Mouse (Mus musculus) lung, embryonic 15.5 days (tissue): ENCODE measurements around the gene Rbfox2. TPM values are rescaled to one million over a fixed set of nuclear protein-coding genes. Genes with fewer than 3 reads are reported as not detected.

Source experiments
- ATAC-seq: fragments of 200-750 bp; cut with Nextera tagmentation; 2 replicates; pipeline ENCODE4 v1.8.0; 2017; ENCODE audit warnings: moderate number of reproducible peaks, borderline replicate concordance; ENCODE audit not compliant: low FRiP score, low TSS enrichment; ENCODE audit errors: extremely low read depth
- H3K27ac ChIP-seq: fragments of 300-500 bp; sonication (generic); 2 replicates; pipeline ENCODE4 v1.5.1; 2015; ENCODE audit warnings: moderate library complexity, mild to moderate bottlenecking, inconsistent platforms
- H3K27me3 ChIP-seq: fragments of 300-500 bp; sonication (generic); 2 replicates; pipeline ENCODE4 v1.6.1; 2015; ENCODE audit warnings: inconsistent platforms
- H3K36me3 ChIP-seq: fragments of 300-500 bp; sonication (generic); 2 replicates; pipeline ENCODE4 v1.6.1; 2015; ENCODE audit warnings: inconsistent platforms
- H3K4me1 ChIP-seq: fragments of 300-500 bp; sonication (generic); 2 replicates; pipeline ENCODE4 v1.6.1; 2015; ENCODE audit warnings: inconsistent platforms
- H3K4me2 ChIP-seq: fragments of 300-500 bp; sonication (generic); 2 replicates; pipeline ENCODE4 v1.6.1; 2015; ENCODE audit warnings: inconsistent platforms, mild to moderate bottlenecking, moderate library complexity
- H3K4me3 ChIP-seq: fragments of 300-500 bp; sonication (generic); 2 replicates; pipeline ENCODE4 v1.5.1; 2015; ENCODE audit warnings: mild to moderate bottlenecking, inconsistent platforms
- H3K9ac ChIP-seq: fragments of 300-500 bp; sonication (generic); 2 replicates; pipeline ENCODE4 v1.6.1; 2015; ENCODE audit warnings: inconsistent platforms
- H3K9me3 ChIP-seq: fragments of 300-500 bp; sonication (generic); 2 replicates; pipeline ENCODE4 v1.6.1; 2016; ENCODE audit warnings: inconsistent platforms
- WGBS: fragments of 180-500 bp; shearing (Covaris S2); methylation state at CpG from one replicate; pipeline ENCODE4 v1.1.7; 2015; 5-methylcytosine and 5-hydroxymethylcytosine counted together
- polyA plus RNA-seq: library from polyadenylated mRNA; unstranded; fragments of >200 nt; fragmentation: Nextera tagmentation; extraction: Ambion mirVana; gene quantifications from 2 replicates; pipeline ENCODE4 v1.2.1, GENCODE M21; 2015

Gene Rbfox2
- polyA plus RNA-seq, 1 experiment from 2014 or later = 41.8 TPM

DNA sequence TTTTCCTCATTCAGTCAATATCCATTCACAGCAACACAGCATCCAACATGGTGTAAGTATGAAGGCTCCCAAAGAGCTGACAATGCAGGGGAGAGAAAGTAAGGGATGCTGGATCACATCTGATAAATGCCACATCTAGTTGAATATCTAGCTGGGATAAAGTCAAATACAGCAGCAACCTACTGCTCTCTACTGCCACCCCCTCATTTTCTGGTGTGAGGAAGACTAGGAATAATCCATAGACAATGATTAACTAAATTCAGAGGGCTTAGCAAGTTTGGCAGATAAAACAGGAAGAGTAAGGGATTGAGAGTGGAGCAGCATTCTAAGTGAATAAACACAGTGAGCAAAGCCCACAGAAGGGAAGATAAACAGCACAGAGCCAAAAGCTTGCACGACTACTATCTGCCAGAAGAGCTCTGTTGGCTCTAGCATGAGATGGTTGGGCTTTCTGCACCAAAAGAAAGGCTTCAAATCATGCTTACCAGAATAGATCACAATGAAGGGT, 140.5 kb downstream of the Rbfox2 start:
- no peaks in the 10 kb centered on the region for H3K9me3 ChIP-seq
- H3K4me2 ChIP-seq = no peak overlapping the region
- H3K9ac ChIP-seq = no peak overlapping the region
- no peak overlapping the region for H3K27ac ChIP-seq
- WGBS = 25% methylated on average over 1 of the region's 1 CpGs
- no peaks in the 10 kb centered on the region for H3K36me3 ChIP-seq
- no peak overlapping the region for H3K4me3 ChIP-seq
- no peaks in the 10 kb centered on the region for H3K27me3 ChIP-seq
- no peak for ATAC-seq
- peaks cover 37% of the 10 kb centered on the region for H3K4me1 ChIP-seq

DNA sequence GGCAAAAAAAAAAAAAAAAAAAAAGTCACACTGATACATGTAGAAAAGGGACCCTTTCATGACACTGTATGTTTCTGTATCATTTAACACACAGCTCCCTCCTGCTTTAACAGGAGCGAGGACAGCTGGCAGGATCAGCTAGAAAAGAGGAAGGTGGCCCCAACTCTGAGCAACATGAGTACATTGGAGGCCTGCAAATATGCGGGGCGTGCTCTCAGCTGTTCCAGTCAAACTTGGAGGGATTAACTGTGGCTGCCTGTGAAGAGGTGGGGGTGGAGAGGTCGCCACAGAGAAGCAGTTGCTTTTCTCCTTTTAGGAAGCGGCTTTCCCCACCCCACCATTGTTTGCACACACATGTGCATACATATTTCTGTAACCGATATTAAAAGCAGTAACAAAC, 143.5 kb downstream of the Rbfox2 start:
- Histone ChIP-seq H3K27me3 (no peaks in the 10 kb centered on the region), H3K4me1 (peaks cover 46% of the 10 kb centered on the region), H3K27ac (peak overlapping the region; percentile 23), H3K9me3 (no peaks in the 10 kb centered on the region), H3K36me3 (no peaks in the 10 kb centered on the region), H3K9ac (no peak overlapping the region), H3K4me2 (no peak overlapping the region), H3K4me3 (no peak overlapping the region)
- no peak for ATAC-seq
- WGBS = 23% methylated on average over 6 of the region's 6 CpGs

DNA sequence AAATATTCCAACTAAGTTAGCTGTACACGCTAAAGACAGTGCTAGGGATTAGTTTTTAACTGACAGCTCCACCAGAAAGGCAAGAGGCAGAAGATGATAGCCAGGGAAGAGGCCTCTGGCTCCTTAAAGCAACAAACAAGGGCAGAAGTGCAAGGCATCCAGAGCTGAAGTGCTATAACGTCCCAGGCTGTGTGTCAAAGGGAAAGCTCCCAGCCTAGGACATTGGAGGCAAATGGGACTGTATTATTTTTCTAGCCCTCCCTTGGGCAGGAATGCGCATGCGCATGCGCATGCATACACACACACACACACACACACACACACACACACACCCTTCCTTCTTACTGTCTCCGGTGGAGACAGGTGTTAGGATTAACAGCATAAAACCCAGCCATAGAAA, 143.9 kb downstream of the Rbfox2 start:
- no peaks in the 10 kb centered on the region for H3K9me3 ChIP-seq
- peak overlapping the region; percentile 23 for H3K27ac ChIP-seq
- H3K4me3 ChIP-seq = no peak overlapping the region
- ATAC-seq = no peak
- H3K27me3 ChIP-seq = no peaks in the 10 kb centered on the region
- no peaks in the 10 kb centered on the region for H3K36me3 ChIP-seq
- H3K4me1 ChIP-seq = peaks cover 47% of the 10 kb centered on the region
- H3K9ac ChIP-seq = no peak overlapping the region
- WGBS = 68% methylated on average over 6 of the region's 6 CpGs
- no peak overlapping the region for H3K4me2 ChIP-seq

DNA sequence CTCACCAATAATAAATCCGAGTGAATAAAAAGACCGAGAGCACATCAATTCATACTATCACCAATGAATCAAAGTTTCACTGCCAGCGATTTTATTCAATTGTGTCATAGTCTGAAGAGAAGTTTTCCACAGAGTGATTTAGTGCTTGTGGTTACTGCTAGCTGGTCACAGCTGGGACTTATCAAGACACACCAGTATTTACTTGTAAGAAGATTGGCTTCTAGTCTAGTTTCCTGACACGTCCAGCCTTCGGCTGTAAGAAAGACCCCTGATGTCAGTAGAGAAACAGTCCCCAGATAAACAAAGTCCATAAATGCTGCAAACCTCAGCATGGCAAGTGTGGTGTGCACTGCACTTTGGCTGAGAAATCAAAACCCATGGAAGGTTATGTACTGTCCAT, 145.4 kb downstream of the Rbfox2 start:
- no peak overlapping the region for H3K4me2 ChIP-seq
- H3K4me1 ChIP-seq = peaks cover 55% of the 10 kb centered on the region
- WGBS = 39% methylated on average over 5 of the region's 5 CpGs
- no peak overlapping the region for H3K9ac ChIP-seq
- no peaks in the 10 kb centered on the region for H3K27me3 ChIP-seq
- peak; percentile 93 for ATAC-seq
- H3K36me3 ChIP-seq = no peaks in the 10 kb centered on the region
- no peak overlapping the region for H3K4me3 ChIP-seq
- no peak overlapping the region; the same call in 1 of the 2 replicates for H3K27ac ChIP-seq
- no peaks in the 10 kb centered on the region for H3K9me3 ChIP-seq

DNA sequence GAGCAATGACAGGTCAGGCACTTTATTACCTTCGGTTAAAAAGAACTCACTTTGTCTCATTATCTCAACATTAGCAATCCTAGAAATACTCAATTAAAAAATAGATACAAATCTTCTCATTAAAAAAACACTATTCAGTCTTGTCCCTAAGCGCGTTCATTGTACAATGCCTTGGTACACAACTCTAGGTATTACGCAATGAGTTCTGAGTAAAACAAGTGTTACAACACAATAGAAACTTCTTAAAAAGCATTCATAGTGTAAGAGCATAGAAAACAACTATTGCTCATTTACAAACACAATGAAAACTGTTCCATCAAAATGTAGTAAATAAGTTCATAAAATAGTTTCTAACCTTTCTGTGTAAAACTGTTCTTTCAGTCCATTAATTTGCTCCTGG, 146.0 kb downstream of the Rbfox2 start:
- no peak overlapping the region for H3K4me3 ChIP-seq
- 72% methylated on average over 4 of the region's 4 CpGs for WGBS
- no peaks in the 10 kb centered on the region for H3K9me3 ChIP-seq
- no peak overlapping the region for H3K27ac ChIP-seq
- H3K27me3 ChIP-seq = no peaks in the 10 kb centered on the region
- H3K4me1 ChIP-seq = peaks cover 55% of the 10 kb centered on the region
- H3K36me3 ChIP-seq = no peaks in the 10 kb centered on the region
- no peak overlapping the region for H3K9ac ChIP-seq
- ATAC-seq = no peak
- H3K4me2 ChIP-seq = no peak overlapping the region

DNA sequence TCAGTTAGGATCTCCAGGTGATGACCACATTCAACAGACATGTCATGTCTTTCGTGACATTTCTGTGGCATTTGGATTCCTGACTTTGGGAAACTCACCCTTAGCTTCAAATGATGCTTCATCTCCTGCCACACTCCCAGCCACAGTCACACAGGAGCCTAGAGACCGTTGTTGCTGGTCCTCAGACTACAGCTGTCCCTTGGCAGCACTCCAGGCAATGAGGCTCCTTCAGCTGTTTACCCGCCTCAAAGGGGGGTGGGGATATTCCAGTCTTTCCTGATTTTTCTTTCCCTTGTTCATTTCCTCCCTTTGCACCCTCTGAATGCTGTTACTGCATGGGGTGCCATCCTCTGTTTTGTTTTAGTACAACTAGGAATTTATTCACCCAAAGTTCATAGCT, 150.3 kb downstream of the Rbfox2 start:
- WGBS = 14% methylated on average over 3 of the region's 3 CpGs
- ATAC-seq = no peak
- Histone ChIP-seq H3K4me3 (no peak overlapping the region), H3K27me3 (no peaks in the 10 kb centered on the region), H3K9ac (no peak overlapping the region), H3K36me3 (no peaks in the 10 kb centered on the region), H3K9me3 (no peaks in the 10 kb centered on the region), H3K4me1 (peaks cover 43% of the 10 kb centered on the region), H3K4me2 (no peak overlapping the region), H3K27ac (peak overlapping the region; percentile 53; the same call in 1 of the 2 replicates)

DNA sequence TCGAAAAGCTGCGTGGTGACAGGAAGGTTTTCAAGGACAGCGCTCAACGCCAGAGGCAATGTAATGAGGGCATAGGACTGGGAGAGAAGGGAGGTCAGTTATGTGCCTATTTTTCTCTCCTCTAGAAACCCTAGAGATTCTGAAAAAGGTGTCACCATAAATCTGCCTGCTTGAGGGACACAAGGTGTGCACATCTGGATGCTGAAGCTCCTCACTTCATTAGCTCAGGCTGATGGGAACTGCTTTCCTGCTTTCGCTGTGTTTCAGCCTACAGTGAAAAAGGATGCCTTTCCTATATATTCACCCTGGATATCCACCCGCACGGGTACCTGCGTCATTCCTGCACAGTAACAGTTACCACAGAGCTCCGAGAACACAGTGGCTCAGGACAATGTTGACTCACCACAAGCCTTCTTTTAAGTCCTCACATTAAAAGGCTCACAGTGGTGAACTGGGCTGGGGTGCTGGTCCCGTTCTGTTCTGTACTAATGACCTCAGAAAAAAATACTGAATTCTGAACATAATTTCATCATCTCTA, 152.5 kb downstream of the Rbfox2 start:
- Histone ChIP-seq H3K27me3 (no peaks in the 10 kb centered on the region), H3K36me3 (no peaks in the 10 kb centered on the region), H3K4me3 (no peak overlapping the region), H3K4me1 (peaks cover 52% of the 10 kb centered on the region), H3K4me2 (no peak overlapping the region), H3K27ac (0 out of 2 replicates have a peak overlapping the region, but pooled peaks have one; percentile 93), H3K9me3 (no peaks in the 10 kb centered on the region), H3K9ac (no peak overlapping the region)
- WGBS = 56% methylated on average over 10 of the region's 10 CpGs
- no peak for ATAC-seq

DNA sequence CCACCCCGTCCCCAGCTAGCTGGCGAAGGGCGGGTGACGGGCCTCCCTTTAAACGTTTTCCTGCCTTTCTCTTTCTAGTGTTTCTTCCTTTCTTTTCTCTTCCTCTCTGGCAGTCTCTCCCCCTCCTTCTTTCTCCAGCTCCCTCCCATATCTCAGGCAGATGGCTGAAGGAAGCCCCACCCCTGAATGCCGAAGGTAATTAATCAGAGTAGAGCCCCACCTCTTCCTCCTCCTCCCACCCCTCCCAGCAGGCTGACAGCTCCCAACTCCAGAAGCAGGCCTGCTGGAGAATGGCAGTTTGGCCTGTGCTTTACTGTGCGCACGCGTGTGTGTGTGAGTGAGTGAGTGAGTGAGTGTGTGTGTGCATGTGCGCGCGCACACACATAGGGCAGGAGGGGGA, 153.2 kb downstream of the Rbfox2 start:
- Histone ChIP-seq H3K4me1 (peaks cover 59% of the 10 kb centered on the region), H3K9me3 (no peaks in the 10 kb centered on the region), H3K9ac (peak overlapping the region; percentile 67), H3K27me3 (no peaks in the 10 kb centered on the region), H3K4me2 (peak overlapping the region; percentile 76), H3K27ac (peak overlapping the region; percentile 93), H3K36me3 (no peaks in the 10 kb centered on the region), H3K4me3 (peak overlapping the region; percentile 57)
- ATAC-seq = peak; percentile 91
- WGBS = 1% methylated on average over 12 of the region's 12 CpGs

DNA sequence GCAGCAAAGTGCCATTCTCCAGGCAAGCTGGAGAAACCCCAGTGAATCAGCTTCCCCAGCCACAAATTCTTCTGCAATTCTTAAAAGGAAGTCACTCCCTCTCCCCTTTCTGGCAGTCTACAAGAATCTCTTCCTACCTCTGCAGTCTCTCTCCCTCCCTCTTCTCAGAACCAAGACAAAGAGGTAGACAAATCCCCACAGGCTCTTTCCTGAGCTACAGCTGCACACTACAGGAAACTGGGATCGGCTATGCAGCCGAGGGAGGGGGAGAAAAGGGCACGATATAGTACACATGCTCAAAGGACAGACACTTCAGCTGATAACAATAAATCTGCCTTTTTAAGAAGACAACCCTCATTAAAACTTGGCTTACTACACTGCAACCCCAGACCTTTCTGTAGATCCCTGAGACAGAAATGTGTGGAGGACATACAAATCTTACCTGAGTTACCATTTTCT, 153.7 kb downstream of the Rbfox2 start:
- 2% methylated on average over 3 of the region's 3 CpGs for WGBS
- H3K36me3 ChIP-seq = no peaks in the 10 kb centered on the region
- H3K4me3 ChIP-seq = peak overlapping the region; percentile 57
- H3K4me2 ChIP-seq = peak overlapping the region; percentile 76
- ATAC-seq = peak; percentile 60
- peak overlapping the region; percentile 93 for H3K27ac ChIP-seq
- peaks cover 60% of the 10 kb centered on the region for H3K4me1 ChIP-seq
- no peaks in the 10 kb centered on the region for H3K27me3 ChIP-seq
- peak overlapping the region; percentile 67 for H3K9ac ChIP-seq
- H3K9me3 ChIP-seq = no peaks in the 10 kb centered on the region

DNA sequence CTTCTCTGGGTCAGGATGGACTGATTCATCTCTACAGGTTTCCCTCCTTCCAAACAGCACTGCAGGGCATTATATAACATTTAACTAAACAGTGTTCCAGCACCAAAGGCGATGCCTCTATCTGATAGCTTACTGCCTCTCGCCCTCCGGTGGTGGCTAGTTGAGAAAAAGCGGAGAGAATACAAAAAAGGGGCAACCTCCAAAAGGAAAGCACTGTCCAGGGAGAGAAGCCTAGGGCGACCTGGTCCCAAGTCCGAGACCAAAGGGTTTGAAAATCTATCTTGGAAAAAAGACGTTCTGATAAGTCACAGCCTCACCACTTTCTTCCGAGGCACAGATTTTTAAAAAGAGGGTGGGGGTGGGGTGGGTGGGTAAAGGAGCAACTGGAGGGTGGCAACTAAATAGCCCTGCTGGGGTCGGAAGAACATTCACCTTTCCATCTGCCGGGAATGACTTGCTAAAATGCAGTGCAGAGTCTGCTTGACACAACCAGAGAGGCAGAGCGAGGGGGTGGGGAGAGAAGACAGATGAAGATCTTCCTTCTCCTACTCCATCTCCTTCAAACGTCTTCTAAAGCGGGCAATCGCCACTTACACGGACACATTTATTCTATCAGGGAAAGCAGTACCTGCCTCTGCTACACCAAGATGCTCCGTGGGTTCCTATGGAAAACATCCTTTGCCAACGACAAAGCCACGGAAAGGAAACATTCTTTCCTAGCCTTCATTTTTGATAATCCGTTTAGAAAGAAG, 154.3 kb downstream of the Rbfox2 start:
- under 1% methylated on average over 19 of the region's 19 CpGs for WGBS
- Histone ChIP-seq H3K27ac (peak overlapping the region; percentile 93), H3K36me3 (no peaks in the 10 kb centered on the region), H3K27me3 (no peaks in the 10 kb centered on the region), H3K4me2 (peak overlapping the region; percentile 76), H3K9me3 (no peaks in the 10 kb centered on the region), H3K4me3 (peak overlapping the region; percentile 57), H3K9ac (peak overlapping the region; percentile 67), H3K4me1 (peaks cover 55% of the 10 kb centered on the region)
- no peak for ATAC-seq

DNA sequence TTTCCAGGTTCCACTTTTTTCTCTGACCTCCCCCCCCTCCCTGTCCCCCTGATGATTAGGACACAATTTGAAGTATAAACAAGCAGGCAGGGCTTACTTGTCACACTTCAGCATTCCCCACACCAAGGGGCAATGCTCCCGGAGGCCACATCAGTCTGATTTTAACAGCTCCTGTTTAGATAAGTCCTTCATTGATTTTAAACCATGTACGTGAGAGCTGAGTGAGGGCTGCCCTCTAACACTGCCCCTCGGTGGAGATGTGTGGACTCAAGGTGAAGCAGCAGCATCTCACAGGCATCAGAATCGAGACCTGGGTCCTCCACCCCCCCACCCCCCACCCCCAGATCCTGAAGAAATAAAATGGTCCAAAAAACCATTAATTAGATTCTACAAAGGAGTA, 155.0 kb downstream of the Rbfox2 start:
- H3K36me3 ChIP-seq = no peaks in the 10 kb centered on the region
- no peaks in the 10 kb centered on the region for H3K9me3 ChIP-seq
- ATAC-seq = no peak
- no peaks in the 10 kb centered on the region for H3K27me3 ChIP-seq
- peak overlapping the region; percentile 76 for H3K4me2 ChIP-seq
- peaks cover 50% of the 10 kb centered on the region for H3K4me1 ChIP-seq
- peak overlapping the region; percentile 57 for H3K4me3 ChIP-seq
- peak overlapping the region; percentile 93; the same call in 1 of the 2 replicates for H3K27ac ChIP-seq
- 0 out of 2 replicates have a peak overlapping the region, but pooled peaks have one; percentile 26 for H3K9ac ChIP-seq
- WGBS = 5% methylated on average over 4 of the region's 4 CpGs

DNA sequence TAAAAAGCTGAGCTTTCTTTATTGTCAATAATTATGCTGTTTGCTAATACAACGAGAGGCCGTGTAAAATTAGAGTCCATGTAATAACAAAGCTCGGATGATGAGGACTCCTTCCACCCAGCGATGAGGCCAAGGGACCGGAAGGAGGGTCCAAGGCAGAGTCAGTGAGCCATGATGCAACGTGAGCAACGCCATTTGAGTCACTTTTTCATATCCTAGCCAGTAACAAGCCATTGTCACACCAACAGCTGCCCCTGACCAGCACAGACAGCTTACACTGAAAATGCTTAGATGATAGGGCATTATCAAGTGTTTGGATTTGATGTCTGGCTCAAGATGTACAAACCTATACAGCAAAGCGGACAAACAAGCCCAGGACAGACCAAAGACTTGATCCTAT, 155.6 kb downstream of the Rbfox2 start:
- H3K4me1 ChIP-seq = peaks cover 44% of the 10 kb centered on the region
- H3K4me3 ChIP-seq = peak overlapping the region; percentile 57
- no peak for ATAC-seq

More for the DNA sequence above, 155.6 kb downstream of the Rbfox2 start:
- no peaks in the 10 kb centered on the region for H3K36me3 ChIP-seq
- H3K27me3 ChIP-seq = no peaks in the 10 kb centered on the region
- WGBS = 18% methylated on average over 8 of the region's 8 CpGs
- H3K9ac ChIP-seq = peak overlapping the region; percentile 29; the same call in 1 of the 2 replicates
- peak overlapping the region; percentile 93 for H3K27ac ChIP-seq
- H3K9me3 ChIP-seq = no peaks in the 10 kb centered on the region
- H3K4me2 ChIP-seq = peak overlapping the region; percentile 76
